Mouse (Mus musculus) macrophage (primary cell): ENCODE results near the gene Syne1. TPM values are rescaled to one million over a fixed set of nuclear protein-coding genes. Genes with fewer than 3 reads are reported as not detected.

Experiments used
- H3K27ac ChIP-seq: fragments of 350-480 bp; formaldehyde crosslinking; 2 replicates; pipeline ENCODE4 v1.9.0; 2021
- H3K36me3 ChIP-seq: fragments of 350-480 bp; formaldehyde crosslinking; 2 replicates; pipeline ENCODE4 v1.9.0; 2021; ENCODE audit errors: inconsistent target
- H3K4me3 ChIP-seq: fragments of 350-480 bp; formaldehyde crosslinking; 2 replicates; pipeline ENCODE4 v1.9.0; 2021; ENCODE audit errors: inconsistent target
- H3K79me2 ChIP-seq: fragments of 350-480 bp; formaldehyde crosslinking; 2 replicates; pipeline ENCODE4 v1.9.0; 2021; ENCODE audit errors: inconsistent target
- WGBS: methylation state at CpG from one replicate; pipeline ENCODE4 v1.1.7; 2026; ENCODE audit warnings: inconsistent platforms; ENCODE audit not compliant: missing documents; 5-methylcytosine and 5-hydroxymethylcytosine counted together
- polyA plus RNA-seq: library from polyadenylated mRNA; stranded (reverse); fragments of 250-400 nt; gene quantifications from 3 replicates; pipeline ENCODE4 v1.2.4, GENCODE M21; 2018; ENCODE audit warnings: inconsistent platforms

The Syne1 gene
- polyA plus RNA-seq, 1 experiment from 2014 or later = 14.6 TPM

DNA sequence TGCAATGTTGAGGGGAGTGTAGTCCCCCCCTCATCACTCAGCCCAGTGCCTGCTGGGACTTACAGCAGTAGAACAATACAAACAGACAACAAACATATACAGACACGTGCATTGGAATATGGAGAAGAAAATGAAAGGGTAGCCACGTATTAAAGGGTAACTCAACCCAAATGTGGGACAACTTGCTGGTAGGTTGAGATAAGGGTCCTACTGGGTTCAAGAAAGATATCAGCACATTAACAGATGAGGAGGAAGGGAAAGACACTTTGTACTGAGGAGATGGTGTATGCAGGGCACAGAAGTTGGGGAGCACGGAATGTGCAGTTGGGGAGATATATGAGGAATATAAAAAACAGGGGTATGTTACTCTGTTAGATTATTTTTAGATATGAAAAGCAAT, 345.3 kb downstream of the Syne1 start:
- WGBS = 100% methylated on average over 3 of the region's 3 CpGs
- no peaks in the 10 kb centered on the region for H3K36me3 ChIP-seq

DNA sequence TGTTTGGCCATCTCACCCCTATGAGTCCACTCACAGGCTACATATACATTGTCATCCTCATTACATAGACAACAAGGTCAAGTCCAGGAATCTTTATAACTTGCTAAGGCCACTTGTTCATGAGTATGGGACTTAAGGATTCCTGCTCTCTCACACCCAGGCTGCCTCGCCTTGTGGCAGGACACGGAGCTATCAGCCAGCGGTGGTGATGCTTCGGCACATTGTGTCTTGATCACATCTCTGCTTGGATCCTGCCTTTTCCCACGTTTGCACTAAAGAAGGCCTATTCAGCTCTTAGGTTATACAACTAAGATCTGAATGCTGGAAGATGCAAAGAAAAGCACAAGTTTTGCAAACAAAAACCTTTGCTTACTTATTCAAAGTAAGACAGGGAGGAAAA, 345.7 kb downstream of the Syne1 start:
- Histone ChIP-seq H3K27ac (no peak overlapping the region), H3K4me3 (no peak overlapping the region), H3K36me3 (no peaks in the 10 kb centered on the region), H3K79me2 (no peaks in the 10 kb centered on the region)
- 92% methylated on average over 5 of the region's 5 CpGs for WGBS

More for the DNA sequence above, 345.3 kb downstream of the Syne1 start:
- Histone ChIP-seq H3K4me3 (no peak overlapping the region), H3K79me2 (no peaks in the 10 kb centered on the region), H3K27ac (no peak overlapping the region)

DNA sequence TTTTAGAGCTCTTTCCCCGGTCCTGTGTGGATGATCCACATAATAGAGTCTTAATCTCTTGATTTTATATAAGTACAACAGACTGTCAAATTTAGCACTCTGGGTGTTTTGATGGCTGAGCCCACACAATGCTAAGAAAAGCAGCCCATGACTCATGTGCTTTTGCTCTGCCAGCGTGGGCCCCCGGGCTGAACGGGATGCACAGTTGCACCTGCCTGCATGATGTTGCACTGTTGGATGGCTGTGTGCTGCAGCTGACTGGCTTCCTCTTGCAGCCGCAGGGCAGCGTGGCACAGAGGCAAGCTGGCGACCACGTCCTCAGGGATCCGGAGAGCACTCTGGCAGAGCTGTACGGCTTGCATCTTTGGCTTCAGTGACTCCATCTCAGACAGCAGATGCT, 347.4 kb downstream of the Syne1 start:
- Histone ChIP-seq H3K27ac (no peak overlapping the region), H3K4me3 (no peak overlapping the region)

GRCm38 (mm10) chr10:5197356-5197755, 353.9 kb downstream of the Syne1 start:
- peaks cover 18% of the 10 kb centered on the region for H3K79me2 ChIP-seq
- H3K27ac ChIP-seq = no peak overlapping the region
- WGBS = 59% methylated on average over 2 of the region's 2 CpGs
- no peak overlapping the region for H3K4me3 ChIP-seq
- H3K36me3 ChIP-seq = no peaks in the 10 kb centered on the region

More for the DNA sequence above, 347.4 kb downstream of the Syne1 start:
- no peaks in the 10 kb centered on the region for H3K79me2 ChIP-seq
- no peaks in the 10 kb centered on the region for H3K36me3 ChIP-seq
- 21% methylated on average over 10 of the region's 10 CpGs for WGBS

DNA sequence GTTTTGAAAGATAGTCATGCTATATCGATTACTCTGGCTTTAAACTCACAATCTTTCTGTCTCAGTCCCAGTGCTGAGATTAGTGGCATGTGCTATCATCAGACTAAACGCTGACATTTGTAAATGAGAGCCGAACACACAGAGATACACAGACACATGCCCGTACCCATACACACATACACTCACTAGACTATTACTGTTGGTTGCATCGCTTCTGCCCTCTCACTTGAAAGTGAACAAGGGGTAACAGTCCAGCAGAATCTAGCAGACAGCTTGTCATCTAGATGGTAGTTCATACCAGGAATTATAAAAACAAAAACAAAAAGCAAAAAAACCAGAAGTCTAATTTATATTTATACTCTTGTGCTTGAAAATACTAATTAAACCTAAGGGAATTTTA, 355.0 kb downstream of the Syne1 start:
- Histone ChIP-seq H3K36me3 (no peaks in the 10 kb centered on the region), H3K4me3 (no peak overlapping the region), H3K79me2 (peaks cover 20% of the 10 kb centered on the region), H3K27ac (no peak overlapping the region)
- 91% methylated on average over 5 of the region's 5 CpGs for WGBS

DNA sequence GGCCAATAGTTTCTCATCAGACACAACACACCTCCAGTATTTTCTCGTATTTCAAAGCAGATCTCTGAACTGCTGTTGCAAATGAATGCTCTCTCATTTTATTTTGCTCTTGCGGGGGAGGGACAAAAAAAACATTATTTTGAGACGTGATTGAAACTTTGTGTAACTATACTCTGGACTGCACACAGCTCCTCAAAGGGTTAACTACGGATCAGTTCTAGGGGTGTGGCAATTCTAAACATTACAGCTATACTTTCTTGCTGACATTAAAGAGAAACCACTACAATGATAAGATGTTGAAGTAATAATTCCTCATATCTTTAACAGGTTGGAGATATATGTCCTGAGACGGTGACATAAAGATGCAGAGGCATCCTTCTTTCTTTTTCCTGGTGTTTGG, 356.0 kb downstream of the Syne1 start:
- 64% methylated on average over 5 of the region's 5 CpGs for whole genome bisulfite sequencing
- H3K27ac ChIP-seq = peak overlapping the region; percentile 89
- H3K79me2 ChIP-seq = peaks cover 30% of the 10 kb centered on the region
- no peaks in the 10 kb centered on the region for H3K36me3 ChIP-seq
- no peak overlapping the region for H3K4me3 ChIP-seq

DNA sequence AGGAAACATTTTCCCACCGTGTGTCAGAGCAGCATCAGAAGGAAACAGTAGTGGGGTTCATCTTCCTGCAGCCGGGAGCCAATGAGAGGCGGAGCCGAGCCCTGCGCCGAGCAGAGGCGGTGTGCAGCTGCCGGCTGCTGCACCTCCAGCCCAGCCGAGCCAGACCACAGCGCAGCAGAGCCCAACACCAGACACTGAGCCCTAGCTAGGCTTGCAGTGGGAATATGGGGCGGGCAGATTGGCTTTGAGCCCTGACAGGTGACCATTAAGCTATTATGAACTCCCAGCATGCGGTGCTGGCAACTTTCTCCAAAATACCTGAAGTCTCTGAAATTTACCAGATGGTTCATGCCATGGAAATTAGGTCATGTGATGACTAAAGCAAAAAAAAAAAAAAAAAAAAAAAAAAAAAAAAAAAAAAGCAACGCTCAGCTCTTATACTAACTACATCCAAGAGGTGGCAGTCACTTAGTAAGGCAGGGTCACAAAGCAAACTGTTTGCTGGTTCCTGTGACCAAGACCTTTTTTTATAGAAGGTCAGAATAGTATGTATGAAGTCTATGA, 356.5 kb downstream of the Syne1 start:
- no peaks in the 10 kb centered on the region for H3K36me3 ChIP-seq
- H3K4me3 ChIP-seq = peak overlapping the region; percentile 70
- H3K27ac ChIP-seq = peak overlapping the region; percentile 89
- 0% methylated on average over 12 of the region's 13 CpGs for WGBS
- peaks cover 35% of the 10 kb centered on the region for H3K79me2 ChIP-seq

GRCm38 (mm10) chr10:5194081-5194670, 357.1 kb downstream of the Syne1 start:
- 2% methylated on average over 13 of the region's 13 CpGs for WGBS
- Histone ChIP-seq H3K36me3 (no peaks in the 10 kb centered on the region), H3K79me2 (peaks cover 35% of the 10 kb centered on the region), H3K27ac (peak overlapping the region; percentile 89), H3K4me3 (peak overlapping the region; percentile 70)

- Histone ChIP-seq H3K36me3 (no peaks in the 10 kb centered on the region), H3K79me2 (peaks cover 35% of the 10 kb centered on the region), H3K27ac (0 out of 2 replicates have a peak overlapping the region, but pooled peaks have one; percentile 89), H3K4me3 (no peak overlapping the region)
- WGBS = 87% methylated on average over 9 of the region's 9 CpGs
Measured at GRCm38 (mm10) chr10:5192861-5193490, 358.3 kb downstream of the Syne1 start.

DNA sequence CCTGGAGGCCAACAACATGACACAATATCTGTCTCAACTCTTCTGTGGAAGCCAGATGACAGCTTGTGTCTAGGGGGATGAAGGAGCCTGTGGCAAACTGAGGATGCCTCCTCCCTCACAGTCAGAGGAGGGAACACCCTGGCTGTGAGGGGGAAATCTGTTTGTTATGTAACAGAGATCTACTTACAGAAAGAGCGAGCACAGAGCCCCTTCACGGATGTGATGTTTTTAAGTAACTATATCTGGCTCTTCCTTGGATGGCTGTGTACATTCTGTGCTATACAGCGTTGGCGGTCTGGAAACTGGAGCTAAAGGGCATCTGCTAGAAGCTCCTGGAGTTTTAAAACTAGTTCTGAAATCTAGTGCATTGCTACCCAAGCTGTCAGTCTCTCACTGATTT, 360.5 kb downstream of the Syne1 start:
- Histone ChIP-seq H3K27ac (peak overlapping the region; percentile 68), H3K79me2 (peaks cover 35% of the 10 kb centered on the region), H3K4me3 (no peak overlapping the region), H3K36me3 (no peaks in the 10 kb centered on the region)
- WGBS = 93% methylated on average over 4 of the region's 4 CpGs

GRCm38 (mm10) chr10:5188890-5189289, 362.4 kb downstream of the Syne1 start:
- peaks cover 32% of the 10 kb centered on the region for H3K79me2 ChIP-seq
- H3K27ac ChIP-seq = no peak overlapping the region
- 0 out of 2 replicates have a peak, but pooled peaks cover 4% of the 10 kb centered on the region for H3K36me3 ChIP-seq
- no peak overlapping the region for H3K4me3 ChIP-seq

- no peak overlapping the region for H3K4me3 ChIP-seq
- H3K79me2 ChIP-seq = peaks cover 6% of the 10 kb centered on the region
- WGBS = 78% methylated on average over 19 of the region's 19 CpGs
- H3K27ac ChIP-seq = no peak overlapping the region
- peaks cover 4% of the 10 kb centered on the region; the same call in 1 of the 2 replicates for H3K36me3 ChIP-seq
Measured at GRCm38 (mm10) chr10:5185156-5186083, 365.9 kb downstream of the Syne1 start.

- Histone ChIP-seq H3K36me3 (peaks cover 10% of the 10 kb centered on the region; the same call in 1 of the 2 replicates), H3K27ac (no peak overlapping the region), H3K79me2 (no peaks in the 10 kb centered on the region), H3K4me3 (no peak overlapping the region)
- WGBS = 90% methylated on average over 4 of the region's 4 CpGs
Measured at GRCm38 (mm10) chr10:5181771-5182176, 369.5 kb downstream of the Syne1 start.

DNA sequence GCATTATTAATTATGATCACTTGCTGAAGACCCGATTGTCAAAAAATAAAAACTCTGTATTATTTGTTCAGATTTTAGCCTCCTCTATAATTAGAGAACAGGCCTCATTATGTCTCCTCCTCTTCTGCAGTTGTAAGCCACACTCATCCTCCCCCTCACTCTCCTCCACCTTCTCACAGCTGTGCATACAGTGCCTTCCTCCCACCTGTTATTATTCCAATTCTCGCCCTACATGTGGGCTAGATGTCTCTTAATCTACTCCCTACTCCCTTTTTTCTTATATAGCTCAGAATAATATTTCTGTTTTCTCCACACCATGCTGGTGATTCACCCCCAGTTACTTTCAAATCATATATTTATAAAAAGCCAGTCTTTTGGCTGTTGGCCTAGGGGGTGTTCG, 371.4 kb downstream of the Syne1 start:
- 98% methylated on average over 3 of the region's 3 CpGs for WGBS
- Histone ChIP-seq H3K4me3 (no peak overlapping the region), H3K27ac (no peak overlapping the region), H3K36me3 (peaks cover 10% of the 10 kb centered on the region; the same call in 1 of the 2 replicates), H3K79me2 (no peaks in the 10 kb centered on the region)
